Mouse (Mus musculus): ENCODE data around the gene Dyrk3. TPM values are rescaled to one million over a fixed set of nuclear protein-coding genes. Genes with fewer than 3 reads are reported as not detected.

Dyrk3 gene
- polyA plus RNA-seq, 1 experiment from 2014 or later: 4.1 TPM

GRCm38 (mm10) chr1:131123522-131124265, 14.4 kb downstream of the Dyrk3 start:
- 49% methylated on average over 10 of the region's 10 CpGs for WGBS
- H3K4me2 ChIP-seq (replicated peaks): no peak overlapping the region
- peaks cover 2% of the 10 kb centered on the region; the same call in 1 of the 2 replicates for H3K36me3 ChIP-seq
- 0 out of 2 replicates have a peak, but pooled peaks cover 4% of the 10 kb centered on the region for H3K4me1 ChIP-seq (replicated peaks)
- no peak overlapping the region for H3K27ac ChIP-seq
- no peak overlapping the region for H3K4me3 ChIP-seq (replicated peaks)
- H3K27me3 ChIP-seq (replicated peaks): no peaks in the 10 kb centered on the region
- ATAC-seq: peak; percentile 50
- no peak overlapping the region for H3K9ac ChIP-seq
- H3K9me3 ChIP-seq: no peaks in the 10 kb centered on the region

GRCm38 (mm10) chr1:131121987-131122386, 16.2 kb downstream of the Dyrk3 start:
- WGBS: 53% methylated on average over 3 of the region's 3 CpGs
- Histone ChIP-seq H3K4me1 (replicated peaks) (0 out of 2 replicates have a peak, but pooled peaks cover 4% of the 10 kb centered on the region), H3K27ac (no peak overlapping the region), H3K4me2 (replicated peaks) (no peak overlapping the region), H3K36me3 (no peaks in the 10 kb centered on the region), H3K9me3 (no peaks in the 10 kb centered on the region), H3K4me3 (replicated peaks) (no peak overlapping the region), H3K27me3 (replicated peaks) (no peaks in the 10 kb centered on the region), H3K9ac (no peak overlapping the region)
- no peak for ATAC-seq

DNA sequence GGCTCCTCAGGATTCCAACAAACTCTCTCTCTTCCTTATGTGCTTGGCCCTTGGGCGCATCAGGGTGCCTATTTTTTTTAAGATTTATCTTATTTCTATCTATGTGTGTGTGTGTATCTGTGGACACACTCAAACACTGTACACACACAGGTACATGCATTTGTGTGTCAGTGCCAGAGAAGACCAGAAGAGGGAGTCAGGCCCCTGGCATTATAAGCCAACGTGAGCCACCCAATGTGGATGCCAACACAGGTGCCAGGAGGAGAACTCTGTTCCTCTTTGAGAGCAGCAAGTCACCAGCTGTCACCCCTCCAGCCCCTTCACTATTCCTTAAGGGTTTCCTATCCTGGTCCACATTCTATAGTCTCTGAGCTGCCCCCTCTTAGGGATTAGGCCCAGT, 19.1 kb downstream of the Dyrk3 start:
- H3K9ac ChIP-seq: no peak overlapping the region
- H3K27ac ChIP-seq: no peak overlapping the region
- no peak overlapping the region for H3K4me3 ChIP-seq (replicated peaks)
- 0 out of 2 replicates have a peak, but pooled peaks cover 3% of the 10 kb centered on the region for H3K4me1 ChIP-seq (replicated peaks)
- 82% methylated on average over 2 of the region's 2 CpGs for WGBS
- ATAC-seq: no peak
- no peaks in the 10 kb centered on the region for H3K27me3 ChIP-seq (replicated peaks)
- H3K9me3 ChIP-seq: no peaks in the 10 kb centered on the region
- H3K36me3 ChIP-seq: no peaks in the 10 kb centered on the region
- no peak overlapping the region for H3K4me2 ChIP-seq (replicated peaks)

DNA sequence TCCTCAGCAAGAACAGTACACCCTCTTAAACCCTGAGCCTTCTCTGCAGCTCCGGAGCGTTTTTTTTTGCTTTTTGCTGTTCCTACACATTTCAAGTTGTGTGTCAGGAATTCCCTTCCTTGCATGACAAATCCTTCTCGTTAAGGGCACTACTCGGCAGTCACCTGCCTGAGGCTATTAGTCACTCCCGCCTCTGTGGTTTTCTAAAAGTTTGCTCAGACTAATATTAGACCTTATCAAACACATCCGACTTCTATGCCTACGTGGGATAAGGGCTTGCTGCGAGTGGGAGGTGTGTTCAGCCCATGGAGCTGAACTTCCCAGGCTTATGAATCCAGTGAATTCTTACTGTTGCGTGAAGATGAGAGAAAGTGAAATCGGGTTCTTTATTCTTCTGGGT, 19.6 kb downstream of the Dyrk3 start:
- Histone ChIP-seq H3K4me2 (replicated peaks) (no peak overlapping the region), H3K9me3 (no peaks in the 10 kb centered on the region), H3K27me3 (replicated peaks) (no peaks in the 10 kb centered on the region), H3K4me3 (replicated peaks) (no peak overlapping the region), H3K4me1 (replicated peaks) (no peaks in the 10 kb centered on the region), H3K27ac (no peak overlapping the region), H3K9ac (no peak overlapping the region), H3K36me3 (no peaks in the 10 kb centered on the region)
- 63% methylated on average over 10 of the region's 10 CpGs for whole genome bisulfite sequencing
- ATAC-seq: no peak

DNA sequence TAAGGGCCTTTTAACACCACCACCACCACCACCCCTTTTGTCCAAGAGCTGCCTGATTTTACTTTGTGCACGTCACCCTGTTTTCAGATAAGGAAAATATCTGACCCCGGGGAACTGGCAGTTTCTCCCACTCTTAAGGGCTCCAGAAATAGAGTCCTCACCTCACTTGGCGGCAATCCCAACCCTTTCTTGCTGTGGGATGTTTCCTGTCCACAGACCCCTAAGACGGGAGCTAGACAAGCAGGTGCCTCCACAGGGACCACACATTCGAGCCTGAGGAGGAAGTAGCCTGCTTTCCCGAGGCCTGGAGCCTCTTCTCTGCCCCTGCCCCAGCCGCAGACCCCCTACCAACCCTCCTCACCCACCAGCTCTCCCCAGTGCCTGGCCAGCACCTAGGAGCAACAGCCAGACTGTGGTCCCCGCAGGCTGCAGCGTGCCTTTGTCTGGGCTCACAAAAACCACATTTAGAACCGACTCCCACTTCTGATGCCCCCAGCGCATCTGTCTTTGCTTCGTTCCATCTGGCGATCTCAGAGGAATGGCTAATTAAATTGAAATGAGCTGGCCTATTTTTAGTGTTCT, 21.6 kb downstream of the Dyrk3 start:
- Histone ChIP-seq H3K9ac (no peak overlapping the region), H3K4me2 (replicated peaks) (no peak overlapping the region), H3K4me3 (replicated peaks) (no peak overlapping the region), H3K27me3 (replicated peaks) (no peaks in the 10 kb centered on the region), H3K36me3 (no peaks in the 10 kb centered on the region), H3K4me1 (replicated peaks) (peaks cover 5% of the 10 kb centered on the region), H3K9me3 (no peaks in the 10 kb centered on the region), H3K27ac (peak overlapping the region; percentile 54; the same call in 1 of the 2 replicates)
- 71% methylated on average over 13 of the region's 13 CpGs for WGBS
- no peak for ATAC-seq

- Histone ChIP-seq H3K9ac (no peak overlapping the region), H3K27ac (no peak overlapping the region), H3K4me3 (replicated peaks) (no peak overlapping the region), H3K4me2 (replicated peaks) (no peak overlapping the region), H3K36me3 (no peaks in the 10 kb centered on the region), H3K4me1 (replicated peaks) (peaks cover 5% of the 10 kb centered on the region), H3K9me3 (no peaks in the 10 kb centered on the region), H3K27me3 (replicated peaks) (no peaks in the 10 kb centered on the region)
- peak; percentile 37; the same call in 1 of the 2 replicates for ATAC-seq
- 13% methylated on average over 6 of the region's 6 CpGs for WGBS
These were observed 22.2 kb downstream of the Dyrk3 start for GRCm38 (mm10) chr1:131115932-131116331.

GRCm38 (mm10) chr1:131112576-131112975, 25.6 kb downstream of the Dyrk3 start:
- 0 out of 2 replicates have a peak overlapping the region, but pooled peaks have one; percentile 15 for H3K4me2 ChIP-seq (replicated peaks)
- peaks cover 14% of the 10 kb centered on the region for H3K4me1 ChIP-seq (replicated peaks)
- H3K27me3 ChIP-seq (replicated peaks): no peaks in the 10 kb centered on the region
- no peak overlapping the region for H3K27ac ChIP-seq
- H3K36me3 ChIP-seq: no peaks in the 10 kb centered on the region
- no peak overlapping the region for H3K4me3 ChIP-seq (replicated peaks)
- H3K9ac ChIP-seq: no peak overlapping the region
- 26% methylated on average over 6 of the region's 6 CpGs for WGBS
- ATAC-seq: peak; percentile 44; the same call in 1 of the 2 replicates
- no peaks in the 10 kb centered on the region for H3K9me3 ChIP-seq

DNA sequence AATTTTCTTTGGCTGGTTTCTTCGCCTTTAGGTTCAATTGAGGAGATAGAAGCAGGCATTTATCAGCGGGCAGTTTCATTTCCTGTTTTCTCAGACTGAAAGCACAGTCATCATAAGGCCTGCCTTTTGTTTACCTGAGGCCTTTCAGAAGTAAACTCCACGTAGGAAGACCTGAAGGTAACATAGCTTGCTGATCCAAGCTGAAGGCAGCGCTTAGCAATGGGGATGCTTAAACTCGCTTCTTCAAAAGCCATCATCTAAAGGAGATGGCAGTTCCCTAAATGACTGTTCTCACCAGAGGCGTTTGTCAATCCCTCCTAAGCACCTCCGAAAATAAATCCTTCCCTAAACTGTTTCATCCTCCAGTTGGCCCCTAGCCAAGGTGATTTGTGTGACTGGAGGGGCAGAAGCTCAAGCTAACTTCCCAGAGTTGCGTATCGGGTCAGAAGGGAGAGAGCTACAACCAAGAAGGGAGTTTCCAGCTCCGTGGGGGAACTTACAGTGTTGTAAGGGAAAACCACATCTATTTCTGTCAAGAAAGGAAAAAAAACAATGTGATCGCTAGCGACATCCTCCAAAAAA, 27.5 kb downstream of the Dyrk3 start:
- Histone ChIP-seq H3K36me3 (no peaks in the 10 kb centered on the region), H3K9ac (no peak overlapping the region), H3K27ac (no peak overlapping the region), H3K9me3 (no peaks in the 10 kb centered on the region), H3K4me2 (replicated peaks) (no peak overlapping the region), H3K27me3 (replicated peaks) (no peaks in the 10 kb centered on the region), H3K4me1 (replicated peaks) (peaks cover 15% of the 10 kb centered on the region), H3K4me3 (replicated peaks) (no peak overlapping the region)
- WGBS: 64% methylated on average over 12 of the region's 12 CpGs
- ATAC-seq: no peak

DNA sequence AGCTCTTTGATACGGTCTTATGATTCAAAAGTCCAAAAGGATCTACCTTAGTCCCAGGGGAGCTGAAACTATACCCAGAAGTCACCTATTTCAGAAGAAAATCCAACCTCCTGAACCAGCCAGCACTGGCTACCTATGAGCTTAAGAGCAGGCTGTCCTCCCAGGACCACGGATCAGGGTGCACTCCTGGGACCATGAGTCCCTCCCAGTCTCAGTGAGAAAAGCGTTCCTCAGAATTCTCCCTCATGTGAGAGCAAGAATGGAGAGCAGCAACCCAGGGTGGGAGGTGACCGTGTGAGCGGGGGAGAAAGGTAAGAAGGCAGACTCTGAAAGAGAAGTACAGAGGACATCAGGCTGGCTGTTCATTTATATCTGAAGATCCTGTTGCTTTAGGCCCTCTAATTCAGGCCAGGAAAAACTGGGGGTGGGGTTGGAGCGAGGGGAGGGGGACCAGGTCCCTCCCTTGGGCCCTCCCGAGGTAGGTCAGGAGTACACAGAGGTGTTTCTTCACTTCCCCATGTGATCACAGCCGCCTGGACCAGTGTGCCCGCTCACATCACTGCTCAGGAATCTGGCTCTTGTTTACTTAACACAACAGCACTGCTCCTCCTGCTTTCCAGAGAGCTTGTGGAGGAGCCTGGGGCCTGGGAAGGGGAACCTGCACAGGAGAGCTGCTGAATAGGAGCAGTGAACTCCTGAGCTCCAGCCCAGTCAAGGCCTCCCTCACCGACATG, 30.4 kb downstream of the Dyrk3 start:
- no peak overlapping the region for H3K4me3 ChIP-seq (replicated peaks)
- H3K9me3 ChIP-seq: no peaks in the 10 kb centered on the region
- H3K27me3 ChIP-seq (replicated peaks): no peaks in the 10 kb centered on the region
- peak overlapping the region; percentile 54 for H3K27ac ChIP-seq
- peaks cover 14% of the 10 kb centered on the region for H3K4me1 ChIP-seq (replicated peaks)
- 0 out of 2 replicates have a peak overlapping the region, but pooled peaks have one; percentile 9 for H3K4me2 ChIP-seq (replicated peaks)
- peak; percentile 94 for ATAC-seq
- no peaks in the 10 kb centered on the region for H3K36me3 ChIP-seq
- WGBS: 25% methylated on average over 10 of the region's 10 CpGs
- no peak overlapping the region for H3K9ac ChIP-seq

GRCm38 (mm10) chr1:131103776-131104424, 34.2 kb downstream of the Dyrk3 start:
- WGBS: 71% methylated on average over 10 of the region's 10 CpGs
- no peak overlapping the region for H3K4me2 ChIP-seq (replicated peaks)
- no peak overlapping the region for H3K27ac ChIP-seq
- no peak overlapping the region for H3K9ac ChIP-seq
- no peak for ATAC-seq
- no peaks in the 10 kb centered on the region for H3K36me3 ChIP-seq
- H3K9me3 ChIP-seq: no peaks in the 10 kb centered on the region
- H3K4me1 ChIP-seq (replicated peaks): peaks cover 10% of the 10 kb centered on the region
- H3K4me3 ChIP-seq (replicated peaks): no peak overlapping the region
- H3K27me3 ChIP-seq (replicated peaks): no peaks in the 10 kb centered on the region

DNA sequence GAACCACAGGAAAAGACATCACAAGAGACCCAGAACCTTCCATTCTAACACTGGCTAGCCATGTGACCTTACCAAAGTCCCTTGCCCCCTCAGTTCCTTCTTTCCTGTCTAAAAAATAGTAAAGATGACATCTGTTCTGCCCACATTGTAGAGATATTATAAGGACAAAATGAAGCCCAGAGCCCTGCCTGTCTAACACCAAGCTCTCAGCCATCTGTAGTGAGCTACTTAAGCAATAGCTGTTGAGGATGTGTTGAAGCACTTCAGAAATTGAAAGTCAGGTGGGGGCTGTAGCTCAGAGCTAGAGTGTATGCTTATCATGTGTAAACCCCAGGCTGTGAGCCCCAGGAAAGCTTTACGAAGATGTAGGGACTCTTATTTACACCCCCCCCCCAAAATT, 37.3 kb downstream of the Dyrk3 start:
- H3K9ac ChIP-seq: no peak overlapping the region
- no peak overlapping the region for H3K27ac ChIP-seq
- H3K27me3 ChIP-seq (replicated peaks): no peaks in the 10 kb centered on the region
- ATAC-seq: no peak
- H3K4me2 ChIP-seq (replicated peaks): no peak overlapping the region
- H3K9me3 ChIP-seq: no peaks in the 10 kb centered on the region
- no peak overlapping the region for H3K4me3 ChIP-seq (replicated peaks)
- 86% methylated on average over 1 of the region's 1 CpGs for WGBS
- no peaks in the 10 kb centered on the region for H3K36me3 ChIP-seq
- peaks cover 3% of the 10 kb centered on the region; the same call in 1 of the 2 replicates for H3K4me1 ChIP-seq (replicated peaks)
